Mouse (Mus musculus) erythroblast, embryonic 14.5 days (primary cell): ENCODE data around the gene Macrod1.

Experiments used
- GATA1 ChIP-seq: IDR thresholded peaks from 2 replicates; pipeline ENCODE4 v1.6.1; 2012; ENCODE audit warnings: low read length, inconsistent platforms, mixed read lengths
- TAL1 ChIP-seq: IDR thresholded peaks from 3 replicates; pipeline ENCODE4 v1.6.1; 2012; ENCODE audit warnings: low read length, inconsistent platforms, mixed read lengths

DNA sequence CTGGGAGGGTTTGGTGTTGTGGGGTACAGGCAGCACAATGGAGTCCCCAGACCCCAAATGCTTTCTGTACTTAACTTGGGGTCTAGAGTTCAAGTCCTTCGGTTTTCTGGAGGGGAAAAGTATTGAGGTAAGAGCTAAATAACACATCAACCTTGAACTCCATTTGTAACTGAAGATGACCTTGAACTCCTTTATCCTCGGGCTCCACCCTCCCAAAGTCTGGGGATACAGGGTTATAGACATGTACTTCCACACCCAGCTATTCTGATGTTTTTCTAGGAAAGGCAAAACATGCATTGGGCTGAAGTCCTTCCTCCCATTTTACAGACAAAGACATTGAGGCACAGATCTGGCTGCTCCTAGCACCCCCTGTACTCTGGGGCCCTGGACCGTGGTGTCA lies 87.8 kb downstream of the Macrod1 start:
- TF ChIP-seq TAL1 (no peak), GATA1 (no peak)
